13 mouse cellular contexts compared by ENCODE assay signal in genomic region chr5:107121086-107121485, GRCm38 (mm10).
DNase-seq lines count a peak whose midpoint lies in the region; ATAC-seq and TF ChIP-seq lines count a peak whose summit lies in the region.
"Had no signal": no experiment of that assay in that cellular context is flagged by ENCODE, and none has a peak within 500 bp of the region (broad histone marks: within the 10 kb centered on the region; RNA-seq: fewer than 3 reads in every experiment).

No protein-coding gene starts in this region.

- H3K27ac ChIP-seq in stomach, postnatal 0 days (replicated peaks), result no peak overlapping the region
- H3K27ac ChIP-seq: limb, embryonic 15.5 days had no signal

- peak; percentile 96 for DNase-seq in heart, adult 11 months
- no peak for DNase-seq in heart, adult 9 months (ENCODE audit: low spot score in 2 of 2)
- DNase-seq in urinary bladder, postnatal 14 days (ENCODE audit: low spot score), result peak; percentile 43
- DNase-seq in urinary bladder, adult 18-20 months (ENCODE audit: low spot score in 2 of 2), result no peak
- DNase-seq in lung, adult 2 months, result peak; percentile 28
- DNase-seq in stomach, postnatal 0 days (ENCODE audit: low spot score), result no peak
- DNase-seq in retina, postnatal 1 day, result no peak
- no peak for DNase-seq in thymus, postnatal 25 days
- DNase-seq: cerebellum, adult 9-11 months; gastrocnemius, postnatal 10 days had no signal

- no peak for TF ChIP-seq POLR2A in lung, adult 2 months (IDR thresholded peaks at IDR 0.05; ENCODE audit: borderline replicate concordance, extremely low read depth, low read depth, low read length)

- no peak overlapping the region for H3K9ac ChIP-seq in stomach, postnatal 0 days (ENCODE audit: low read length)
- H3K9ac ChIP-seq: limb, embryonic 15.5 days had no signal

- H3K4me3 ChIP-seq in lung, adult 2 months (replicated peaks; ENCODE audit: extremely low read depth, low read depth, low read length), result no peak overlapping the region
- no peak overlapping the region for H3K4me3 ChIP-seq in stomach, postnatal 0 days (ENCODE audit: low read depth, low read length)
- H3K4me3 ChIP-seq: limb, embryonic 15.5 days had no signal

- WGBS in lung, adult 2 months, result 17% methylated on average over 10 of the region's 10 CpGs
- WGBS in stomach, postnatal 0 days, result 53% methylated on average over 10 of the region's 10 CpGs

- H3K9me3 ChIP-seq in stomach, postnatal 0 days (ENCODE audit: control insufficient read depth, low read length), result no peaks in the 10 kb centered on the region
- H3K9me3 ChIP-seq: limb, embryonic 15.5 days had no signal

- H3K27me3 ChIP-seq in stomach, postnatal 0 days (ENCODE audit: control insufficient read depth, insufficient read depth, low read length), result no peaks in the 10 kb centered on the region
- H3K27me3 ChIP-seq: limb, embryonic 15.5 days; Patski had no signal

- TF ChIP-seq EP300 in stomach, postnatal 0 days (optimal IDR thresholded peaks at IDR 0.05), result no peak

- H3K4me2 ChIP-seq in stomach, postnatal 0 days (replicated peaks; ENCODE audit: low read depth), result no peak overlapping the region
- H3K4me2 ChIP-seq: limb, embryonic 15.5 days had no signal

- peaks cover 9% of the 10 kb centered on the region for H3K36me3 ChIP-seq in stomach, postnatal 0 days (ENCODE audit: control insufficient read depth, insufficient read depth, low read length)

- ATAC-seq in stomach, postnatal 0 days (ENCODE audit: low FRiP score, low TSS enrichment), result peak; percentile 22; the same call in 1 of the 2 replicates
- ATAC-seq: inflammation-experienced regulatory T-cells, adult 6 months; Patski had no signal

- H3K4me1 ChIP-seq in lung, adult 2 months (ENCODE audit: control insufficient read depth, insufficient read depth, low read length), result peaks cover 11% of the 10 kb centered on the region
- peaks cover 6% of the 10 kb centered on the region for H3K4me1 ChIP-seq in stomach, postnatal 0 days (replicated peaks; ENCODE audit: control insufficient read depth, insufficient read depth)

- no peak for TF ChIP-seq CTCF in lung, adult 2 months (IDR thresholded peaks at IDR 0.05; ENCODE audit: insufficient read depth, low read length)
- TF ChIP-seq CTCF in stomach, postnatal 0 days (IDR thresholded peaks at IDR 0.05; ENCODE audit: low read depth), result no peak

Comparison
In these comparisons a context has a peak if more than half of its experiments do, and no peak if none do; other contexts are left out.
1. DNase-seq: peak in heart, adult 11 months (single experiment), urinary bladder, postnatal 14 days (single experiment) and lung, adult 2 months (single experiment); none in heart, adult 9 months (0 of 2), urinary bladder, adult 18-20 months (0 of 2), stomach, postnatal 0 days (single experiment), retina, postnatal 1 day (single experiment) and thymus, postnatal 25 days (single experiment).